Mouse (Mus musculus) liver, postnatal 0 days (tissue): Measurements from ENCODE around the gene Slfnl1.

Experiments used
- CTCF ChIP-seq: sonication (generic); IDR thresholded peaks from 2 replicates; pipeline ENCODE4 v1.5.1; 2016; ENCODE audit warnings: antibody characterized with exemption, low read depth
- EP300 ChIP-seq: IDR thresholded peaks from 2 replicates; pipeline ENCODE4 v1.6.1; 2016; ENCODE audit warnings: antibody characterized with exemption, low read depth, mild to moderate bottlenecking

- TF ChIP-seq CTCF: no peak
- TF ChIP-seq EP300: no peak
Measured at GRCm38 (mm10) chr4:120556592-120556991, 24.6 kb downstream of the Slfnl1 start.
